Mouse (Mus musculus): ENCODE results near the gene Ddx11. TPM values are rescaled to one million over a fixed set of nuclear protein-coding genes. Genes with fewer than 3 reads are reported as not detected.

Ddx11 gene
- total RNA-seq, 2 experiments from 2014 or later: 17.3 to 18.4 TPM

Other genes with a start within 250 kb of the Ddx11 start
- 33.8 and 35.2 TPM in 2 replicates for gene Ralbp1, start 237.7 kb upstream of the Ddx11 start, total RNA-seq (2015)
- 92.5 and 96.5 TPM in 2 replicates for gene Ralbp1, start 237.7 kb upstream of the Ddx11 start, total RNA-seq (2017)
- 12.0 and 13.2 TPM in 2 replicates for gene Twsg1, start 172.3 kb upstream of the Ddx11 start, total RNA-seq (2015)
- 10.1 and 11.3 TPM in 2 replicates for gene Twsg1, start 172.3 kb upstream of the Ddx11 start, total RNA-seq (2017)
- gene Ankrd12, start 46.4 kb upstream of the Ddx11 start, total RNA-seq (2015): 52.8 and 60.3 TPM in 2 replicates
- 48.1 and 73.1 TPM in 2 replicates for gene Ankrd12, start 46.4 kb upstream of the Ddx11 start, total RNA-seq (2017)
- gene Ndufv2, start 22.0 kb upstream of the Ddx11 start, total RNA-seq (2015): 238 and 242 TPM in 2 replicates
- 243 and 254 TPM in 2 replicates for gene Ndufv2, start 22.0 kb upstream of the Ddx11 start, total RNA-seq (2017)
- gene Washc1, start 12.0 kb upstream of the Ddx11 start, total RNA-seq (2015): 14.7 and 15.1 TPM in 2 replicates
- gene Washc1, start 12.0 kb upstream of the Ddx11 start, total RNA-seq (2017): 22.5 and 29.8 TPM in 2 replicates

Data from megakaryocyte progenitor cell, adult 5-6 weeks (primary cell).